Mouse (Mus musculus): ENCODE measurements around the gene Snx22. TPM values are rescaled to one million over a fixed set of nuclear protein-coding genes. Genes with fewer than 3 reads are reported as not detected.

The Snx22 gene
- polyA plus RNA-seq, 1 experiment from 2014 or later: 25.7 TPM

DNA sequence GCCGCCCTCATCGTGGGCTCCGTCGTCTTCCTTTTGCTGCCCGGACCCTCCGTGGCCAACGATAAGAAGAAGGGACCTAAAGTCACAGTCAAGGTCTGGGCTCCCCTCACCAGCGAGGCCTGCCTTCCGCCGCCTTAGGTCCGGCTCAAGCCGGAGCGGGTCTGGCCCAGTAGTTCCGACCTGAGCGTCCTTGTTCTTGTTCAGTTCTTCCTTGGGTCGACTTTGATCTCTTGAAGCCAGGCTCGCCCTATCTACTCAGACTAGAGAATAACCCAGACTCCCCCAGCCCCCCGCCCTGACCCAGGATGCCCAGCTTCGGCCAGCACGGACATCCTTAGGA, 9.2 kb downstream of the Snx22 start:
- Histone ChIP-seq H3K27ac (ENCODE audit: low read length) (peak overlapping the region; percentile 86), H3K4me3 (ENCODE audit: low read depth, low read length) (peak overlapping the region; percentile 77), H3K9ac (replicated peaks; ENCODE audit: low read depth) (peak overlapping the region; percentile 78), H3K9me3 (ENCODE audit: low read length) (no peaks in the 10 kb centered on the region), H3K27me3 (replicated peaks; ENCODE audit: insufficient read depth, low read length) (no peaks in the 10 kb centered on the region), H3K36me3 (ENCODE audit: insufficient read depth, low read length) (peaks cover 7% of the 10 kb centered on the region; the same call in 1 of the 2 replicates), H3K4me1 (ENCODE audit: insufficient read depth, low read depth, low read length) (peaks cover 8% of the 10 kb centered on the region; the same call in 1 of the 2 replicates), H3K4me2 (replicated peaks; ENCODE audit: low read depth, low read length) (peak overlapping the region; percentile 72)
- ATAC-seq: peak; percentile 70
- no peak for TF ChIP-seq CTCF (IDR thresholded peaks at IDR 0.05)
- no peak for TF ChIP-seq EP300 (IDR thresholded peaks at IDR 0.05)
- no peak for DNase-seq (ENCODE audit: low spot score)
- under 1% methylated on average over 20 of the region's 20 CpGs for WGBS

DNA sequence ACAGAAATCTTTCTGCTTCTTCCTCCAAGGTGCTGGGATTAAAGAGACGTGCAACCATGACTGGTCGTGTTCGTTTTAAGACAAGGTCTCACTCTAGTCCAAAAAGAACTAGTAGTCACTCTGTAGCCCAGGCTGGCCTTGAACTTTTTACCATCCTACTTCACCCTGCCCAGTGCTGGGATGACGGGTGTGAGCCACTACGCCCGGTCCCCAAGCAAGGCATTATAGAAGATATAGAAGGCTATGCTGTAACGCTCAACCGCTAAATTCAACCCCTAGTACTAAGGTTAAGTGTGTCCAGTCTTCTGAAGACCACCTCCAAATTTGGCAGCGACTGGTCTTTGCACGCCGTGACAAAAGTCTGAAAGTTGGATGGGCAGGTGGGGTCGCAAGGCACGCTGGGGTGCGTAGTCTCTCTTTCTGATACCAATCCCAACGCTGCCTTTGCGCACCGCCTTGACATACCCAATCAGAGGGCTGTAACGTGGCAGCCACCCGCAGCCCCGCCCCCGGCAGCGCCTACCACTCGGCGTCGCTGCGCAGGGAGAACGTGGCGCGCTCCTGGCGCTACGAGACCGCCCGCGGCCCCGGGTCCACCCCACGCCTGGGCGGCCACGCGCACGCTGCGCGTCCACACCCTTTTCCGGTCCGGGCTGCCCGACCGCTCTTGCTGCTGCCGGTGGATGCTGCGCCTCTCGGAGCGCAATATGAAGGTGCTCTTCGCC, 9.8 kb downstream of the Snx22 start, which contains the start of gene Ppib:
TSS of gene Ppib (plus strand) at position 640 of the 725 bp plus-strand sequence.
- Histone ChIP-seq H3K27ac (ENCODE audit: low read length) (peak within 1 kb of the TSS; percentile 86), H3K4me1 (ENCODE audit: insufficient read depth, low read depth, low read length) (peaks cover 8% of the 10 kb centered on the region; the same call in 1 of the 2 replicates), H3K36me3 (ENCODE audit: insufficient read depth, low read length) (peaks cover 7% of the 10 kb centered on the region; the same call in 1 of the 2 replicates), H3K4me3 (ENCODE audit: low read depth, low read length) (peak within 1 kb of the TSS; percentile 77), H3K9ac (replicated peaks; ENCODE audit: low read depth) (peak within 1 kb of the TSS; percentile 78), H3K4me2 (replicated peaks; ENCODE audit: low read depth, low read length) (peak within 1 kb of the TSS; percentile 72), H3K9me3 (ENCODE audit: low read length) (no peaks in the 10 kb centered on the region), H3K27me3 (replicated peaks; ENCODE audit: insufficient read depth, low read length) (no peaks in the 10 kb centered on the region)
- DNase-seq (ENCODE audit: low spot score) (peak; percentile 99), ATAC-seq (peak; percentile 100)
- peak; percentile 48 for TF ChIP-seq CTCF (IDR thresholded peaks at IDR 0.05)
- TF ChIP-seq EP300 (IDR thresholded peaks at IDR 0.05): no peak
- 2% methylated on average over 41 of the region's 51 CpGs for WGBS

DNA sequence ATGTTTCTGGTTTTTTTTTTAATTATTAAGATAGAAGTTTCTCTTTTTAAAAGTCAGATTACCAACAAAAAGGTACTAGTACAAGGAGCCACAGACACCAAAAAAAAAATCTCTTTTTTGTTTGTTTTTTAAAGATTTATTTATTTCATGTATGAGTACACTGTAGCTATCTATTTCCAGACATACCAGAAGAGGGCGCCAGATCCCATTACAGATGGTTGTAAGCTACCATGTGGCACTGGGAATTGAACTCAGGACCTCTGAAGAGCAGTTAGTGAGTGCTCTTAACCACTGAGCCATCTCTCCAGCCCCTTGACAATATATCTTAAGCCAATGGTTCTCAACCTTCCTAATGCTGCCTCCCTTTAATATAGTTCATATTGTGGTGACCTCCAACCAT, 15.9 kb downstream of the Snx22 start:
- Histone ChIP-seq H3K27ac (ENCODE audit: low read length) (no peak overlapping the region), H3K4me2 (replicated peaks; ENCODE audit: low read depth, low read length) (no peak overlapping the region), H3K9ac (replicated peaks; ENCODE audit: low read depth) (no peak overlapping the region), H3K36me3 (ENCODE audit: insufficient read depth, low read length) (no peaks in the 10 kb centered on the region), H3K4me1 (ENCODE audit: insufficient read depth, low read depth, low read length) (no peaks in the 10 kb centered on the region), H3K4me3 (ENCODE audit: low read depth, low read length) (no peak overlapping the region), H3K27me3 (replicated peaks; ENCODE audit: insufficient read depth, low read length) (no peaks in the 10 kb centered on the region), H3K9me3 (ENCODE audit: low read length) (no peaks in the 10 kb centered on the region; the same call in 1 of the 2 replicates)
- WGBS: 30% methylated on average over 1 of the region's 1 CpGs
- DNase-seq (ENCODE audit: low spot score): no peak
- TF ChIP-seq EP300 (IDR thresholded peaks at IDR 0.05): no peak
- peak; percentile 25 for TF ChIP-seq CTCF (IDR thresholded peaks at IDR 0.05)
- ATAC-seq: no peak

DNA sequence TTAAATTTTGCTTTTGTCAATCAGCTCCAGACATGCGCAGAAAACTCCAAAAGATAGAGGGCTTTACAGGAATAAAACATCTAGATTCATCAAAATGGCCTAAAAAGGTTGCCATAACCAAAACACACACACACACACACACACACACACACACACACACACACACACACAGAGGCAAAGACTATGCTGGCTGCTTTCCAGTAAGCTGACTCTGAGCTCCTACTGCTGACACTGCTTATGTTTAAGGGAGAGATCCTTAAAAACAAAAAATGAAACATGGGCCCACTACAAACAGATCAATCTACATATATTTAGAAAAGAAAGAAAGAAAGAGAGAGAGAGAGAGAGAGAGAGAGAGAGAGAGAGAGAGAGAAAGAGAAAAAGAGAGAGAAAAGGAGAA, 16.8 kb downstream of the Snx22 start:
- Histone ChIP-seq H3K4me3 (ENCODE audit: low read depth, low read length) (no peak overlapping the region), H3K9ac (replicated peaks; ENCODE audit: low read depth) (no peak overlapping the region), H3K4me2 (replicated peaks; ENCODE audit: low read depth, low read length) (no peak overlapping the region), H3K36me3 (ENCODE audit: insufficient read depth, low read length) (no peaks in the 10 kb centered on the region), H3K27me3 (replicated peaks; ENCODE audit: insufficient read depth, low read length) (no peaks in the 10 kb centered on the region), H3K4me1 (ENCODE audit: insufficient read depth, low read depth, low read length) (no peaks in the 10 kb centered on the region), H3K9me3 (ENCODE audit: low read length) (no peaks in the 10 kb centered on the region; the same call in 1 of the 2 replicates), H3K27ac (ENCODE audit: low read length) (no peak overlapping the region)
- TF ChIP-seq EP300 (IDR thresholded peaks at IDR 0.05) (no peak), CTCF (IDR thresholded peaks at IDR 0.05) (no peak)
- no peak for ATAC-seq
- no peak for DNase-seq (ENCODE audit: low spot score)
- 97% methylated on average over 1 of the region's 1 CpGs for WGBS

DNA sequence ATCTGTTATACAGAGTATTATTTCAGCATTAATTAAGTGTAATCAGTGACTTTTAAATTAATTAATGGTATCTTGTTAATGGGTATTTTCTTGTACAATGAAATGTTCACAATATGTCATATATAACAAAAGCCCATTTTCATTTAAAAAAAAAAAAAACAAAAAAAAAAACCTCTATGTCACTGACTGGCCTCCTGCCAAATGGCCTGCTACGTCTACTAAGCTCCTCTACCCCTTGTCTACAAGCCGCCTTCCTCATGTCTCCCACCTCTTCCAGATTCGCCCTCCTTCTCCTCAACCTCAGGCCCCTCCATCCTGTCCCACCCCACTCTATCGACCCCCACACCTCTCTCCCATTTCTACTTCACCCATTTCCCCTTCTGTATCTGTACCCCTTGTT, 18.0 kb downstream of the Snx22 start:
- no peak overlapping the region for H3K4me2 ChIP-seq (replicated peaks; ENCODE audit: low read depth, low read length)
- no peak overlapping the region for H3K27ac ChIP-seq (ENCODE audit: low read length)
- no peak for ATAC-seq
- 45% methylated on average over 4 of the region's 4 CpGs for WGBS
- no peaks in the 10 kb centered on the region for H3K36me3 ChIP-seq (ENCODE audit: insufficient read depth, low read length)
- no peak overlapping the region for H3K9ac ChIP-seq (replicated peaks; ENCODE audit: low read depth)
- H3K9me3 ChIP-seq (ENCODE audit: low read length): no peaks in the 10 kb centered on the region; the same call in 1 of the 2 replicates
- no peaks in the 10 kb centered on the region for H3K4me1 ChIP-seq (ENCODE audit: insufficient read depth, low read depth, low read length)
- no peak overlapping the region for H3K4me3 ChIP-seq (ENCODE audit: low read depth, low read length)
- TF ChIP-seq CTCF (IDR thresholded peaks at IDR 0.05): no peak
- no peak for TF ChIP-seq EP300 (IDR thresholded peaks at IDR 0.05)
- H3K27me3 ChIP-seq (replicated peaks; ENCODE audit: insufficient read depth, low read length): no peaks in the 10 kb centered on the region
- DNase-seq (ENCODE audit: low spot score): no peak

DNA sequence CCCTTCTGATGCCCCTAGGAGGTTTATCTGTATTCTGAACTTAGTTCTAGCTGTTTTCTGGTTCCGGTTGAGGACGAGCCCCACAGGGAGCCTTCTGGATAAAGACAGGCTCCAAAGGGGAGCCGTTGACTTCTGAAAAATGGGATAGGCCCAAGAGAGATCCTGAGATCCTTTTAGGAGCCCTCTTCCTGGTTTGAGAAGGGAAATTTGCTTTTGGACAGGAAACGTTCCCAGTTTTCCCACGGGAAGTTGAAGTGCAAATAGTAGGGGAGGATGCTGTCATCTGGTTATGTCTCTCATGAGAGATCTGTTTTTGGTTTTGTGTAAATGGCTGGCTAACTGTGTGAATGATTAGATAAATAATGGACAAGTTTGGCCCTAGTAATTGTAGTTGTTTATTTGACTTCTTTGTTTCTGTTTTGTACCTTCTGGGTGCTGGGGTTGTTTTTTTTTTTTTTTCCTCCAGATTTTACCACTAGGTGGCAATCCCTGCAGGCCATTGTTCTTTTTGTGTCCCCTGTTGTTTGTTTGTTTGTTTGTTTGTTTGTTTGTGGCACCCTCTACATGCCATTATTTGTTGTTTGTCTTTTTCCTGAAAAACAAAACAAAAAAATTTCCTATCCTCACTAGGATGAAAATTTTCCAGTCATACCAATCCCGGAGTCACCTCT, 19.5 kb downstream of the Snx22 start:
- Histone ChIP-seq H3K4me1 (ENCODE audit: insufficient read depth, low read depth, low read length) (no peaks in the 10 kb centered on the region), H3K36me3 (ENCODE audit: insufficient read depth, low read length) (no peaks in the 10 kb centered on the region), H3K27ac (ENCODE audit: low read length) (no peak overlapping the region), H3K9me3 (ENCODE audit: low read length) (no peaks in the 10 kb centered on the region; the same call in 1 of the 2 replicates), H3K4me2 (replicated peaks; ENCODE audit: low read depth, low read length) (no peak overlapping the region), H3K9ac (replicated peaks; ENCODE audit: low read depth) (no peak overlapping the region), H3K4me3 (ENCODE audit: low read depth, low read length) (no peak overlapping the region), H3K27me3 (replicated peaks; ENCODE audit: insufficient read depth, low read length) (no peaks in the 10 kb centered on the region)
- no peak for DNase-seq (ENCODE audit: low spot score)
- no peak for ATAC-seq
- 53% methylated on average over 6 of the region's 6 CpGs for WGBS
- peak; percentile 30 for TF ChIP-seq CTCF (IDR thresholded peaks at IDR 0.05)
- no peak for TF ChIP-seq EP300 (IDR thresholded peaks at IDR 0.05)
